Mouse (Mus musculus) cerebellum, adult 8-10 months (tissue): ENCODE data around the gene Islr.
"Not testable (repeated sequence)": the region's sequence is repeated elsewhere in the genome, so short reads cannot be mapped to it uniquely, and the experiment has no call there.

Source experiments
- DNase-seq: peaks from one replicate; pipeline ENCODE4 v3.0.0; 2022

Gene Islr

GRCm38 (mm10) chr9:58203516-58204447, at the start of gene Islr, which contains the start of gene Islr2:
Islr (minus strand) TSS chr9:58204306.
Islr2 (minus strand) TSS chr9:58204319.
- peak; percentile 22 for DNase-seq

GRCm38 (mm10) chr9:58253805-58254122, 49.7 kb upstream of the Islr start:
- DNase-seq, result not testable (repeated sequence)

- DNase-seq, result peak; percentile 91
Measured at GRCm38 (mm10) chr9:58253033-58253804, 49.1 kb upstream of the Islr start, which contains the start of gene Stoml1. Stoml1 (plus strand) TSS chr9:58253164.

- DNase-seq, result not testable (repeated sequence)
Measured at GRCm38 (mm10) chr9:58250730-58251129, 46.6 kb upstream of the Islr start.

GRCm38 (mm10) chr9:58250322-58250721, 46.2 kb upstream of the Islr start:
- DNase-seq, result no peak

- DNase-seq, result peak; percentile 56
Measured at GRCm38 (mm10) chr9:58249592-58250192, 45.6 kb upstream of the Islr start, which contains the start of gene Pml. Pml (minus strand) TSS chr9:58249786.

GRCm38 (mm10) chr9:58248746-58249413, 44.8 kb upstream of the Islr start:
- no peak for DNase-seq

GRCm38 (mm10) chr9:58247064-58247759, 43.1 kb upstream of the Islr start:
- peak; percentile 71 for DNase-seq

GRCm38 (mm10) chr9:58246083-58246591, 42.0 kb upstream of the Islr start:
- DNase-seq, result no peak

GRCm38 (mm10) chr9:58243696-58244095, 39.6 kb upstream of the Islr start:
- no peak for DNase-seq

GRCm38 (mm10) chr9:58242696-58243095, 38.6 kb upstream of the Islr start:
- DNase-seq, result no peak

GRCm38 (mm10) chr9:58241780-58242485, 37.8 kb upstream of the Islr start:
- peak; percentile 22 for DNase-seq

- DNase-seq, result no peak
Measured at GRCm38 (mm10) chr9:58234502-58235015, 30.5 kb upstream of the Islr start.

GRCm38 (mm10) chr9:58232374-58232773, 28.3 kb upstream of the Islr start:
- no peak for DNase-seq

- no peak for DNase-seq
Measured at GRCm38 (mm10) chr9:58231746-58232145, 27.6 kb upstream of the Islr start.

- DNase-seq, result no peak
Measured at GRCm38 (mm10) chr9:58228777-58229466, 24.8 kb upstream of the Islr start.

GRCm38 (mm10) chr9:58225915-58226913, 22.1 kb upstream of the Islr start:
- peak; percentile 46 for DNase-seq

- DNase-seq, result no peak
Measured at GRCm38 (mm10) chr9:58224356-58224755, 20.2 kb upstream of the Islr start.
